Mouse (Mus musculus) ES-E14 (cell line): ENCODE results near the gene Litaf. TPM values are rescaled to one million over a fixed set of nuclear protein-coding genes. Genes with fewer than 3 reads are reported as not detected.

ENCODE experiments used
- DNase-seq: peaks from one replicate; pipeline ENCODE4 v3.0.0-alpha.2; 2013; ENCODE audit warnings: low read depth, low spot score
- H3K27ac ChIP-seq: 2 replicates; pipeline ENCODE4 v1.5.1; 2012; ENCODE audit warnings: low read depth, mild to moderate bottlenecking, low read length, moderate library complexity, mixed read lengths; ENCODE audit not compliant: poor library complexity, insufficient read depth, severe bottlenecking
- H3K36me3 ChIP-seq: 2 replicates; pipeline ENCODE4 v1.6.1; 2012; ENCODE audit warnings: mild to moderate bottlenecking, low read length, moderate library complexity, mixed read lengths; ENCODE audit not compliant: control insufficient read depth, poor library complexity, insufficient read depth, severe bottlenecking
- H3K4me1 ChIP-seq, 2 experiments: fragments of 150-350 bp in 1 of 2; sonication (generic) in 1 of 2; 2 replicates each; pipeline ENCODE4 v1.6.1; 2012; ENCODE audit warnings: low read length in 2 of 2, mild to moderate bottlenecking in 1 of 2, mixed read lengths in 1 of 2; ENCODE audit not compliant: control insufficient read depth in 2 of 2, insufficient read depth in 2 of 2, poor library complexity in 1 of 2
- H3K4me3 ChIP-seq, 2 experiments: fragments of 150-350 bp in 1 of 2; sonication (generic) in 1 of 2; 2 replicates each; pipeline ENCODE4 v1.5.1; 2012; ENCODE audit warnings: low read length in 2 of 2, low read depth in 1 of 2, mild to moderate bottlenecking in 1 of 2, mixed read lengths in 1 of 2; ENCODE audit not compliant: insufficient read depth in 1 of 2, poor library complexity in 1 of 2, severe bottlenecking in 1 of 2
- H3K9ac ChIP-seq: 2 replicates; pipeline ENCODE4 v1.6.1; 2012; ENCODE audit warnings: low read depth, mild to moderate bottlenecking, low read length, mixed read lengths; ENCODE audit not compliant: poor library complexity, insufficient read depth, severe bottlenecking
- H3K9me3 ChIP-seq: fragments of 150-350 bp; sonication (generic); 2 replicates; pipeline ENCODE4 v1.6.1; 2012; ENCODE audit warnings: low read depth, mild to moderate bottlenecking, low read length; ENCODE audit not compliant: control insufficient read depth, insufficient read depth
- CHD2 ChIP-seq: IDR thresholded peaks from 2 replicates; pipeline ENCODE4 v1.6.1; 2014; ENCODE audit warnings: mild to moderate bottlenecking, low read depth, low read length, inconsistent platforms
- HCFC1 ChIP-seq: IDR thresholded peaks from 2 replicates; pipeline ENCODE4 v1.6.1; 2012; ENCODE audit warnings: low read length, inconsistent platforms, borderline replicate concordance; ENCODE audit not compliant: insufficient read depth
- MAFK ChIP-seq: IDR thresholded peaks from 2 replicates; pipeline ENCODE4 v1.6.1; 2014; ENCODE audit warnings: mild to moderate bottlenecking, low read depth, low read length, inconsistent platforms; ENCODE audit not compliant: insufficient read depth
- ZC3H11A ChIP-seq: IDR thresholded peaks from 2 replicates; pipeline ENCODE4 v1.6.1; 2012; ENCODE audit warnings: low read depth, mild to moderate bottlenecking, inconsistent platforms, low read length, borderline replicate concordance
- ZNF384 ChIP-seq: IDR thresholded peaks from 2 replicates; pipeline ENCODE4 v1.6.1; 2012; ENCODE audit warnings: low read depth, low read length, inconsistent platforms
- in situ Hi-C, 2 experiments: fragments of 600-800 bp; cut with MboI; formaldehyde crosslinking; loops; one replicate each; pipeline ENCODE4 v1.15.1; 2025; ENCODE audit warnings: low sequenced_read_pairs in 2 of 2, inconsistent platforms in 1 of 2; ENCODE audit not compliant: unreplicated experiment in 2 of 2
- total RNA-seq: library from RNA; depleted of rRNA; stranded (reverse); fragments of 300-350 nt; gene quantifications from 2 replicates; pipeline ENCODE4 v1.2.3, GENCODE M21; 2012

The Litaf gene
- total RNA-seq, 1 experiment, result 25.9 TPM

GRCm38 (mm10) chr16:11093717-11094386 lies 27.9 kb upstream of the Litaf start:
- no peak overlapping the region for H3K4me3 ChIP-seq
- no peak for DNase-seq
- TF ChIP-seq ZNF384 (no peak), HCFC1 (no peak), ZC3H11A (no peak), MAFK (no peak), CHD2 (no peak)
- peaks cover 15% of the 10 kb centered on the region for H3K36me3 ChIP-seq
- in situ Hi-C loops, result no loop called here
- H3K4me1 ChIP-seq, result no peaks in the 10 kb centered on the region
- H3K9me3 ChIP-seq, result no peaks in the 10 kb centered on the region
- H3K27ac ChIP-seq, result no peak overlapping the region
- no peak overlapping the region for H3K9ac ChIP-seq

- Histone ChIP-seq H3K9me3 (no peaks in the 10 kb centered on the region), H3K4me1 (no peaks in the 10 kb centered on the region), H3K9ac (no peak overlapping the region), H3K36me3 (peaks cover 18% of the 10 kb centered on the region), H3K27ac (no peak overlapping the region), H3K4me3 (no peak overlapping the region)
- TF ChIP-seq HCFC1 (no peak), ZNF384 (no peak), ZC3H11A (no peak), MAFK (no peak)
- in situ Hi-C loops, result no loop called here
- DNase-seq, result no peak
These were observed 26.6 kb upstream of the Litaf start for GRCm38 (mm10) chr16:11092523-11092922.

- in situ Hi-C loops, result no loop called here
- DNase-seq, result no peak
- Histone ChIP-seq H3K9ac (no peak overlapping the region), H3K4me1 (no peaks in the 10 kb centered on the region), H3K36me3 (peaks cover 18% of the 10 kb centered on the region), H3K4me3 (no peak overlapping the region), H3K9me3 (no peaks in the 10 kb centered on the region), H3K27ac (no peak overlapping the region)
- TF ChIP-seq CHD2, result no peak
- TF ChIP-seq HCFC1, result no peak
- TF ChIP-seq ZC3H11A, result no peak
- no peak for TF ChIP-seq ZNF384
- TF ChIP-seq MAFK, result no peak
These were observed 26.1 kb upstream of the Litaf start for GRCm38 (mm10) chr16:11092061-11092460.

- no peak for TF ChIP-seq MAFK
- Histone ChIP-seq H3K36me3 (peaks cover 18% of the 10 kb centered on the region), H3K9ac (no peak overlapping the region), H3K4me3 (no peak overlapping the region), H3K4me1 (no peaks in the 10 kb centered on the region), H3K27ac (no peak overlapping the region), H3K9me3 (no peaks in the 10 kb centered on the region)
- in situ Hi-C loops, result no loop called here
- no peak for DNase-seq
These were observed 25.0 kb upstream of the Litaf start for GRCm38 (mm10) chr16:11090836-11091570.
